Mouse (Mus musculus): ENCODE measurements around the gene Arhgap31.

DNA sequence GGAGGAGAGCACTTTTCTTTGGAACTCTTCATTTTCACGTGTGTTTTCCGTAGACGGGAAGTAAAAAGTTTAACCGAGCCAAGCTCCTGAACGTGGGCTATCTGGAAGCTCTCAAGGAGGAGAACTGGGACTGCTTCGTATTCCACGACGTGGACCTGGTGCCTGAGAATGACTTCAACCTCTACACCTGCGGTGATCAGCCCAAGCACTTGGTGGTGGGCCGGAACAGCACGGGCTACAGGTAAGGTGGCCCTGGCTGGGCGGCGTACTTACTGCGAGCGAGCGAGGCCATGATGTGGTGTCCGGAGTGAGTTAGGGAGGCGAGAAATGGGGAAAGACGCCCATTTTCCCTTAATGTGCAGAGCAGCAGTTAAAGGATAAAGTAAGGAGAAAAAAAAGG, 44.6 kb upstream of the Arhgap31 start:
- TF ChIP-seq CTCF (IDR thresholded peaks at IDR 0.05; ENCODE audit: low read depth), result no peak
- no peak for TF ChIP-seq EP300 (IDR thresholded peaks at IDR 0.05; ENCODE audit: low read depth)

Measured in liver, postnatal 0 days (tissue).